Mouse (Mus musculus) left cerebral cortex, postnatal 25 days (tissue): ENCODE results near the gene Olfr1231. TPM values are rescaled to one million over a fixed set of nuclear protein-coding genes. Genes with fewer than 3 reads are reported as not detected.

Experiments
- DNase-seq, 2 experiments: peaks; one replicate each; pipeline ENCODE4 v3.0.0; 2022; ENCODE audit warnings: low spot score in 2 of 2, mixed read lengths in 1 of 2
- intact Hi-C: fragments of 180-260 bp; cut with DNase I; formaldehyde crosslinking; loops from one replicate; pipeline ENCODE4 v1.15.1; 2025
- total RNA-seq, 2 experiments: library from RNA; stranded (reverse); gene quantifications; 2 replicates each; pipeline ENCODE4 v1.2.3; 2021

Gene Olfr1231
- total RNA-seq = not detected

DNA sequence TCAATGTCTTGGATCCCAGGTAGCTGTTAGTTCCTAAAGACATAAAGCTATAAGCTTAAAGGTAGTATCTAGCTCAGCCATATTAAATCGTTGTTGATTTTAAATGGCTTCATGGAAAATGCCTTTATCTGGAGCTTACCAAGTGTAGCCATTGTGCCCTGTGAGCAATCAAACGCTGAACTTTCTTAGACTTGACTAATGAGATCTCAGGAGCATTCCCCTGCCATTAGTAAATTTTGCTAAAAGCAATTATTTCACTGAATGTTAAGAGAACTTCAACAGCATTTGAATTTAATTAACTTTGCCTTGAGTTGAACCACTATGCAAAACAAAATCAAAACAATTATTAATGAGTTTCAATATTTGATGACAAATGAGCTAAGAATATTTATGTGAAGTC, at the start of gene Olfr1231:
Gene Olfr1231 (minus strand): TSS at position 101 of the 400 bp plus-strand sequence.
- DNase-seq = no peak
- intact Hi-C loops = no loop called here

- intact Hi-C loops = no loop called here
- DNase-seq = no peak
Measured at GRCm38 (mm10) chr2:89342298-89342697, 35.4 kb upstream of the Olfr1231 start, which contains the start of gene Olfr1233. Olfr1233 (minus strand) TSS chr2:89342398.

GRCm38 (mm10) chr2:89329575-89329974, 22.7 kb upstream of the Olfr1231 start, which contains the start of gene Olfr1232:
Olfr1232 (minus strand) TSS chr2:89329675.
- no peak for DNase-seq
- intact Hi-C loops = no loop called here

DNA sequence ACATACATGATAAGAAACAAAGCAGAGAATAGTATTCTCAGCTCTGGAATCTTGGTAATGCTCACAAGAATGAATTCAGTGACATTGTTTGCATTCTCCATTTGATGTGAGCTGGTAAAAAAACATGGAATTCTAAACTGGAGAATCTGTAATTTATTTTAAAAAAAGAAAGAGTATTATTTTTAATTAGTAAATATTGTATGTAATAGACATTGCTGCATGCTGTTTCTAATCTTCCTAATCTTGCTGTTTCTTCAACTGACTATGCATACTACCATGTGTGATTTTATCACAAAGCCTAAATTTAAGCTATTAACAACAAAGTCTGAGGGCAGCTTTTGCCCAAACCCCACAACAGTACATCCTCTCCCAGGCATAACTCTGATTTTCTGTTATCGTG, 9.7 kb downstream of the Olfr1231 start, which contains the start of gene Olfr1230:
Gene Olfr1230 (minus strand): TSS at position 101 of the 400 bp plus-strand sequence.
- no peak for DNase-seq
- intact Hi-C loops = no loop called here

- intact Hi-C loops = no loop called here
- DNase-seq = no peak
Measured at GRCm38 (mm10) chr2:89287914-89288313, 19.0 kb downstream of the Olfr1231 start, which contains the start of gene Olfr1229. Olfr1229 (minus strand) TSS chr2:89288014.

DNA sequence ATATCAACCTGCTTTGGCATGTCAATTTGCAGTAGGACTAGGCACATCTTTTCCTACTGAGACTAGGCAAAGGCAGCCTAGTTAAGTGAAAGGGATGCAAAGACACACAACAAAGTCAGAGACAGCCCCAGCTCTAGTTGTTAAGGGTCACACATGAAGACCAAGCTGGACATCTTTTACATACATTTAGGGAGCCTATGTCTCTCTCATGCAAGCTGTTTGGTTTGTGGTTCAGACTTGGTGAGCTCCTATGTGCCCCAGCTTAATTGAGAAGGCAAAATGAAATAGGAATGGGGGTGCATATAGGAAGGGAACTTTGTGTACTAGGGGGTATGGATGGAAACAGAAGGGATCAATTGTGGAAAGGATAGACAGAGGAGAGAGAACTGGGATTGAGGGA, 52.9 kb downstream of the Olfr1231 start, which contains the start of gene Olfr1228:
Gene Olfr1228 (minus strand): TSS at position 101 of the 400 bp plus-strand sequence.
- intact Hi-C loops = no loop called here

More for the DNA sequence above, 52.9 kb downstream of the Olfr1231 start, which contains the start of gene Olfr1228:
- DNase-seq = no peak

Other genes with a start within 250 kb of the Olfr1231 start
- not detected for gene Olfr1218, start 245.9 kb downstream of the Olfr1231 start, total RNA-seq
- not detected for gene Olfr1219, start 223.6 kb downstream of the Olfr1231 start, total RNA-seq
- not detected for gene Olfr1220, start 200.2 kb downstream of the Olfr1231 start, total RNA-seq
- gene Olfr1221, start 189.8 kb downstream of the Olfr1231 start, total RNA-seq = not detected
- not detected for gene Olfr1222, start 174.0 kb downstream of the Olfr1231 start, total RNA-seq
- not detected for gene Olfr1223, start 155.5 kb downstream of the Olfr1231 start, total RNA-seq
- gene Olfr1224-ps1, start 143.0 kb downstream of the Olfr1231 start, total RNA-seq = not detected
- not detected for gene Olfr1225, start 132.4 kb downstream of the Olfr1231 start, total RNA-seq
- not detected for gene Olfr1226, start 107.0 kb downstream of the Olfr1231 start, total RNA-seq
- not detected for gene Olfr1228, start 53.0 kb downstream of the Olfr1231 start, total RNA-seq
- gene Olfr1229, start 19.1 kb downstream of the Olfr1231 start, total RNA-seq = not detected
- not detected for gene Olfr1230, start 9.8 kb downstream of the Olfr1231 start, total RNA-seq
- not detected for gene Olfr1232, start 22.6 kb upstream of the Olfr1231 start, total RNA-seq
- not detected for gene Olfr1233, start 35.3 kb upstream of the Olfr1231 start, total RNA-seq
- not detected for gene Olfr1234, start 57.8 kb upstream of the Olfr1231 start, total RNA-seq
- not detected for gene Olfr1238, start 102.6 kb upstream of the Olfr1231 start, total RNA-seq
- gene Olfr1239, start 113.3 kb upstream of the Olfr1231 start, total RNA-seq = not detected
- not detected for gene Olfr1240, start 135.9 kb upstream of the Olfr1231 start, total RNA-seq
- gene Olfr1241, start 180.1 kb upstream of the Olfr1231 start, total RNA-seq = not detected
- not detected for gene Olfr1242, start 191.3 kb upstream of the Olfr1231 start, total RNA-seq
- not detected for gene Olfr1243, start 224.4 kb upstream of the Olfr1231 start, total RNA-seq